Mouse (Mus musculus): ENCODE measurements around the gene Olfr263. TPM values are rescaled to one million over a fixed set of nuclear protein-coding genes. Genes with fewer than 3 reads are reported as not detected.

The Olfr263 gene
- polyA plus RNA-seq, 2 experiments, result not detected

GRCm38 (mm10) chr13:21166936-21167909, 37.8 kb downstream of the Olfr263 start:
- no peaks in the 10 kb centered on the region for H3K9me3 ChIP-seq (ENCODE audit: control insufficient read depth, low read length)
- H3K36me3 ChIP-seq (ENCODE audit: control insufficient read depth, insufficient read depth, low read length), result no peaks in the 10 kb centered on the region
- no peaks in the 10 kb centered on the region for H3K27me3 ChIP-seq (ENCODE audit: control insufficient read depth, insufficient read depth, low read length)
- peak overlapping the region; percentile 80 for H3K4me2 ChIP-seq (replicated peaks; ENCODE audit: low read depth, low read length, severe bottlenecking)
- peak overlapping the region; percentile 45 for H3K9ac ChIP-seq (ENCODE audit: low read depth, low read length, severe bottlenecking)
- peak; percentile 60 for ATAC-seq (ENCODE audit: low FRiP score, low read depth)
- WGBS, result under 1% methylated on average over 27 of the region's 27 CpGs
- H3K27ac ChIP-seq (replicated peaks; ENCODE audit: low read depth, low read length), result peak overlapping the region; percentile 15
- DNase-seq (ENCODE audit: low spot score), result peak; percentile 93
- H3K4me3 ChIP-seq (replicated peaks; ENCODE audit: low read length), result peak overlapping the region; percentile 46
- peaks cover 6% of the 10 kb centered on the region; the same call in 1 of the 2 replicates for H3K4me1 ChIP-seq (ENCODE audit: control insufficient read depth, insufficient read depth, low read length)
- TF ChIP-seq POLR2A (IDR thresholded peaks at IDR 0.05; ENCODE audit: borderline replicate concordance, extremely low read depth, insufficient read depth, insufficient read length), result no peak

DNA sequence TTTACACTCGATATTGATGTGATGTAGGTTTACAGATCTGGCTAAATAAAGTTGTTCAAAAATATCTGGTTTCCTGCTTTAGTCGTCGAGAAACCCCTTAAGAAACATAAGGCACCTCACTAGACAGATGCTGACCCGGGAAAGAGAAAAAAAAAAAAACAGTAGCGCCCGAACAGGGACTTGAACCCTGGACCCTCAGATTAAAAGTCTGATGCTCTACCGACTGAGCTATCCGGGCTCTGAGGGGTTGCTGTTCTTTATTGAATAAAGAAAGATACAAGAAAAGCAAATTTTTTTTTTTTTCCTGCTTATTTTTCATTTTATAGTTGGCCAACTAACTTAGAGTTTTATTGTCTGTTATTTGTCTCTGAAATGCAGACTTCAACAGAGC, 38.5 kb downstream of the Olfr263 start:
- Histone ChIP-seq H3K36me3 (ENCODE audit: control insufficient read depth, insufficient read depth, low read length) (no peaks in the 10 kb centered on the region), H3K4me1 (ENCODE audit: control insufficient read depth, insufficient read depth, low read length) (peaks cover 6% of the 10 kb centered on the region; the same call in 1 of the 2 replicates), H3K4me2 (replicated peaks; ENCODE audit: low read depth, low read length, severe bottlenecking) (peak overlapping the region; percentile 80), H3K9me3 (ENCODE audit: control insufficient read depth, low read length) (no peaks in the 10 kb centered on the region), H3K4me3 (replicated peaks; ENCODE audit: low read length) (peak overlapping the region; percentile 46), H3K27ac (replicated peaks; ENCODE audit: low read depth, low read length) (no peak overlapping the region), H3K27me3 (ENCODE audit: control insufficient read depth, insufficient read depth, low read length) (no peaks in the 10 kb centered on the region), H3K9ac (ENCODE audit: low read depth, low read length, severe bottlenecking) (no peak overlapping the region; the same call in 1 of the 2 replicates)
- ATAC-seq (ENCODE audit: low FRiP score, low read depth) (peak; percentile 49; the same call in 1 of the 2 replicates), DNase-seq (ENCODE audit: low spot score) (peak; percentile 70)
- no peak for TF ChIP-seq POLR2A (IDR thresholded peaks at IDR 0.05; ENCODE audit: borderline replicate concordance, extremely low read depth, insufficient read depth, insufficient read length)
- under 1% methylated on average over 8 of the region's 8 CpGs for WGBS

- ATAC-seq (ENCODE audit: low FRiP score, low read depth), result no peak
- peak overlapping the region; percentile 5 for H3K9ac ChIP-seq (ENCODE audit: low read depth, low read length, severe bottlenecking)
- peak overlapping the region; percentile 80 for H3K4me2 ChIP-seq (replicated peaks; ENCODE audit: low read depth, low read length, severe bottlenecking)
- 1% methylated on average over 16 of the region's 16 CpGs for WGBS
- TF ChIP-seq POLR2A (IDR thresholded peaks at IDR 0.05; ENCODE audit: borderline replicate concordance, extremely low read depth, insufficient read depth, insufficient read length), result no peak
- H3K9me3 ChIP-seq (ENCODE audit: control insufficient read depth, low read length), result no peaks in the 10 kb centered on the region
- H3K27me3 ChIP-seq (ENCODE audit: control insufficient read depth, insufficient read depth, low read length), result no peaks in the 10 kb centered on the region
- no peak for DNase-seq (ENCODE audit: low spot score)
- H3K36me3 ChIP-seq (ENCODE audit: control insufficient read depth, insufficient read depth, low read length), result no peaks in the 10 kb centered on the region
- peaks cover 6% of the 10 kb centered on the region; the same call in 1 of the 2 replicates for H3K4me1 ChIP-seq (ENCODE audit: control insufficient read depth, insufficient read depth, low read length)
- H3K4me3 ChIP-seq (replicated peaks; ENCODE audit: low read length), result peak overlapping the region; percentile 46
- H3K27ac ChIP-seq (replicated peaks; ENCODE audit: low read depth, low read length), result no peak overlapping the region
Measured at GRCm38 (mm10) chr13:21168371-21169011, 39.1 kb downstream of the Olfr263 start.

- DNase-seq (ENCODE audit: low spot score) (no peak), ATAC-seq (ENCODE audit: low FRiP score, low read depth) (no peak)
- TF ChIP-seq POLR2A (IDR thresholded peaks at IDR 0.05; ENCODE audit: borderline replicate concordance, extremely low read depth, insufficient read depth, insufficient read length), result no peak
- H3K27ac ChIP-seq (replicated peaks; ENCODE audit: low read depth, low read length), result no peak overlapping the region
- H3K36me3 ChIP-seq (ENCODE audit: control insufficient read depth, insufficient read depth, low read length), result no peaks in the 10 kb centered on the region
- 2% methylated on average over 14 of the region's 14 CpGs for WGBS
- no peaks in the 10 kb centered on the region for H3K27me3 ChIP-seq (ENCODE audit: control insufficient read depth, insufficient read depth, low read length)
- no peaks in the 10 kb centered on the region for H3K9me3 ChIP-seq (ENCODE audit: control insufficient read depth, low read length)
- H3K4me3 ChIP-seq (replicated peaks; ENCODE audit: low read length), result peak overlapping the region; percentile 46
- H3K4me2 ChIP-seq (replicated peaks; ENCODE audit: low read depth, low read length, severe bottlenecking), result peak overlapping the region; percentile 80
- no peak overlapping the region for H3K9ac ChIP-seq (ENCODE audit: low read depth, low read length, severe bottlenecking)
- H3K4me1 ChIP-seq (ENCODE audit: control insufficient read depth, insufficient read depth, low read length), result peaks cover 6% of the 10 kb centered on the region; the same call in 1 of the 2 replicates
Measured at GRCm38 (mm10) chr13:21169121-21169656, 39.8 kb downstream of the Olfr263 start.

All from limb, embryonic 14.5 days (tissue).